Mouse (Mus musculus) adrenal gland, postnatal 36 days (tissue): ENCODE measurements around the gene Faim. TPM values are rescaled to one million over a fixed set of nuclear protein-coding genes. Genes with fewer than 3 reads are reported as not detected.

Experiments
- DNase-seq, 2 experiments: peaks; one replicate each; pipeline ENCODE4 v3.0.0; 2021; ENCODE audit warnings: mixed read lengths in 1 of 2
- total RNA-seq, 2 experiments: library from RNA; stranded (reverse); gene quantifications; 2 replicates each; pipeline ENCODE4 v1.2.3; 2021

Faim gene
- total RNA-seq, 2 experiments from 2014 or later, result 18.3 to 24.9 TPM

- no peak for DNase-seq
Observed at GRCm38 (mm10) chr9:99044761-99045160, 58.6 kb downstream of the Faim start.

- DNase-seq, result peak in 1 of 2 experiments; percentile 23
Observed at GRCm38 (mm10) chr9:99048724-99049250, 62.6 kb downstream of the Faim start.

GRCm38 (mm10) chr9:99049760-99050159, 63.6 kb downstream of the Faim start:
- DNase-seq, result no peak

Other genes starting within 250 kb of the Faim start
- not detected for gene Prr23a1, start 143.9 kb upstream of the Faim start, total RNA-seq
- gene Prr23a2, start 129.9 kb upstream of the Faim start, total RNA-seq, result not detected
- not detected for gene Prr23a3, start 121.6 kb upstream of the Faim start, total RNA-seq
- not detected for gene 7420426K07Rik, start 83.3 kb upstream of the Faim start, total RNA-seq
- not detected for gene Foxl2, start 31.1 kb upstream of the Faim start, total RNA-seq
- not detected for gene Gm1123, start 49.3 kb downstream of the Faim start, total RNA-seq
- gene Pik3cb, start 154.2 kb downstream of the Faim start, total RNA-seq, result 10 to 100 TPM; 16.9 to 18.3 TPM